Mouse (Mus musculus) embryonic fibroblast, embryonic 13.5 days (primary cell): ENCODE data around the gene BC067074.

ENCODE experiments used
- CTCF ChIP-seq: IDR thresholded peaks from 2 replicates; pipeline ENCODE4 v1.5.1; 2011; ENCODE audit warnings: mild to moderate bottlenecking, control low read depth, low read length, moderate library complexity, borderline replicate concordance; ENCODE audit not compliant: insufficient read depth
- POLR2A ChIP-seq: IDR thresholded peaks from 2 replicates; pipeline ENCODE4 v1.6.1; 2011; ENCODE audit warnings: low read depth, mild to moderate bottlenecking, control low read depth, low read length, moderate library complexity

GRCm38 (mm10) chr13:113401373-113402010 lies 108.5 kb downstream of the BC067074 start:
- TF ChIP-seq CTCF, result no peak
- TF ChIP-seq POLR2A, result no peak
